Mouse (Mus musculus) liver, embryonic 11.5 days (tissue): ENCODE measurements at regions not wholly inside any gene's neighbourhood (a gene's known extent, or its start where the extent isn't known, plus 50 kb on each side); places are given as distances from the start of the nearest gene placed in this dataset.

Experiments used
- ATAC-seq: fragments of 200-750 bp; cut with Nextera tagmentation; replicated peaks from 2 replicates; pipeline ENCODE4 v1.8.0; 2017; ENCODE audit warnings: moderate number of reproducible peaks, mild to moderate bottlenecking, moderate TSS enrichment, moderate library complexity; ENCODE audit not compliant: low FRiP score
- DNase-seq: peaks from one replicate; pipeline ENCODE4 v3.0.0-alpha.2; 2017; ENCODE audit warnings: low spot score
- H3K27ac ChIP-seq: fragments of 300-500 bp; sonication (generic); 2 replicates; pipeline ENCODE4 v1.5.1; 2014; ENCODE audit warnings: mild to moderate bottlenecking, low read depth, low read length, control low read depth
- H3K27me3 ChIP-seq: fragments of 300-500 bp; sonication (generic); replicated peaks from 2 replicates; pipeline ENCODE4 v1.6.1; 2014; ENCODE audit warnings: low read length, mixed read lengths; ENCODE audit not compliant: control insufficient read depth, insufficient read depth
- H3K36me3 ChIP-seq: fragments of 300-500 bp; sonication (generic); 2 replicates; pipeline ENCODE4 v1.6.1; 2014; ENCODE audit warnings: mild to moderate bottlenecking, low read length, moderate library complexity, mixed read lengths; ENCODE audit not compliant: control insufficient read depth, insufficient read depth
- H3K4me1 ChIP-seq: fragments of 300-500 bp; sonication (generic); replicated peaks from 2 replicates; pipeline ENCODE4 v1.6.1; 2014; ENCODE audit warnings: low read length, mixed read lengths; ENCODE audit not compliant: control insufficient read depth, insufficient read depth
- H3K4me2 ChIP-seq: fragments of 300-500 bp; sonication (generic); 2 replicates; pipeline ENCODE4 v1.6.1; 2014; ENCODE audit warnings: mild to moderate bottlenecking, control low read depth, moderate library complexity
- H3K4me3 ChIP-seq: fragments of 300-500 bp; sonication (generic); 2 replicates; pipeline ENCODE4 v1.5.1; 2014; ENCODE audit warnings: low read depth, low read length, control low read depth
- H3K9ac ChIP-seq: fragments of 300-500 bp; sonication (generic); 2 replicates; pipeline ENCODE4 v1.6.1; 2014; ENCODE audit warnings: low read depth, low read length, control low read depth
- H3K9me3 ChIP-seq: fragments of 300-500 bp; sonication (generic); 2 replicates; pipeline ENCODE4 v1.6.1; 2016; ENCODE audit warnings: low read length, inconsistent platforms, mixed read lengths; ENCODE audit not compliant: control insufficient read depth
- WGBS: fragments of 180-500 bp; shearing (Covaris S2); extraction: QIAGEN DNeasy Blood & Tissue Kit; methylation state at CpG from one replicate; pipeline ENCODE4 v1.1.7; 2014; 5-methylcytosine and 5-hydroxymethylcytosine counted together

DNA sequence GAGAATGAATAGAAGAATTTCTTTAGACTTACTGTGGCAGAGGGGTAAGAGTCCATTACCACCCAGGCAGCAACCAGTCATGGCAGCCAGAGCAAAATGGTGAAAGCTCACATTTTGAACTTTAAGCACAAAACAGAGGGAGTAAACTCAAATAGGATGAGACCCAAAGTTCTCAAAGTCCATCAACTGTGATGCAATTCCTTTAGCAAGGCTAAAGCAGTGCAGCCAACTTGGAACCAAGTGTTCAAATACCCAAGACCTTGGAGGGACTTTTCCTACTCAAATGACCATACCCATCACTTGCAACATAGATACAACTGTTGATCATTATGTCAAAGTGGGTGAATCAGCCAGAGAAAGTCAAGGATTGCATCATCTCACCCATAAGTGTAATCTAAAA lies 380.1 kb downstream of the Hace1 start:
- H3K4me1 ChIP-seq: no peaks in the 10 kb centered on the region
- no peak overlapping the region for H3K9ac ChIP-seq
- no peaks in the 10 kb centered on the region for H3K9me3 ChIP-seq
- no peak overlapping the region for H3K27ac ChIP-seq
- DNase-seq: no peak
- no peaks in the 10 kb centered on the region for H3K27me3 ChIP-seq
- ATAC-seq: no peak
- no peak overlapping the region for H3K4me3 ChIP-seq
- H3K4me2 ChIP-seq: no peak overlapping the region
- H3K36me3 ChIP-seq: no peaks in the 10 kb centered on the region

DNA sequence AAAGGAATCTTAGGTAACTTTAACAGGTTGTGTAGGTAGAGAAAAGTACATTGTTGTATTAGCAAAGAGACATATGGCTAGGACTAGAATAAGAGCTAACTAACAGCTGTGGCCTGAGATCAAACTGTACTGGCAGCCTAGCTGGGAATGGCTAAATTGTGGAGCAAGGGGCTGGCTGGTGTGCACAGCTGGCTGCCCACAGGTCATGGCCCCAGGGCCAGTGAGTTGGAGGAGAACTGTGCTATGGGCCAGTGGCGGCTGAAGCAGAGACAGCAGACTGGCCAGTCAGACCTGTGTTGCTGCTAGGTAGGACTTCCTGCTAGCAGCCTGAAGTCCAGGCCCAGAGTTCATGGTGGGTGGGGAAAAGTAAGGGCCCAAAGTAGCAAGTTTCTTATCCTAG lies 394.6 kb downstream of the Hace1 start:
- H3K4me3 ChIP-seq: no peak overlapping the region
- no peaks in the 10 kb centered on the region for H3K36me3 ChIP-seq
- no peak overlapping the region for H3K4me2 ChIP-seq
- no peak overlapping the region for H3K9ac ChIP-seq
- no peak overlapping the region for H3K27ac ChIP-seq
- no peaks in the 10 kb centered on the region for H3K27me3 ChIP-seq
- ATAC-seq (no peak), DNase-seq (no peak)
- WGBS: 71% methylated on average over 1 of the region's 1 CpGs
- no peaks in the 10 kb centered on the region for H3K4me1 ChIP-seq
- H3K9me3 ChIP-seq: no peaks in the 10 kb centered on the region

DNA sequence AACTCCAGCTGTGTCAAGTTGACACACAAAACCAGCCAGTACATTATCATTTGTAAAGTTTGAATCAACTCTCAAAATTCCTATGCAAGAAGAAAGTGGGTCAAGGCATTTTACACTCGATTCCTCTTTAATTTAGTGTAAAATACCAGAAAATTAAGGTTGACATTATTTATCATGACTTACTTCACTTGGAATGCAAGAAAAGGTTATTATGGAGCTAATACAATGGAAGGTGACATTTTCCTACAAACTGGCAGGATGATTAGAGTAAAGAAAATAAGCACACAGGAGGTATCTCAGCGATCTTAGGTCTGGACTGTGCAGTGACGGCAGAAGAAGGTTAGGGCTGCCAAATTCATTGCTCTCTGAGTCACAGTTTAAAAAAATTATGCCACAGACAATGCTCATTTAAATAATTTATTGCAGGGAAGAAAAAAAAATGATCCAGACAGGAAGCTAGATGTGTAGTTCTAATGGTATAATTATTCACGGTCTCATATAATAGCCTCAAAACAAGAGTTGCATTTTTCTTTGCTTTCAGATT lies 405.2 kb downstream of the Hace1 start:
- no peak overlapping the region for H3K4me3 ChIP-seq
- H3K9ac ChIP-seq: no peak overlapping the region
- no peak for ATAC-seq
- no peaks in the 10 kb centered on the region for H3K4me1 ChIP-seq
- DNase-seq: no peak
- no peaks in the 10 kb centered on the region for H3K27me3 ChIP-seq
- no peak overlapping the region for H3K27ac ChIP-seq
- no peaks in the 10 kb centered on the region for H3K9me3 ChIP-seq
- no peak overlapping the region for H3K4me2 ChIP-seq
- 79% methylated on average over 4 of the region's 4 CpGs for WGBS
- H3K36me3 ChIP-seq: no peaks in the 10 kb centered on the region

DNA sequence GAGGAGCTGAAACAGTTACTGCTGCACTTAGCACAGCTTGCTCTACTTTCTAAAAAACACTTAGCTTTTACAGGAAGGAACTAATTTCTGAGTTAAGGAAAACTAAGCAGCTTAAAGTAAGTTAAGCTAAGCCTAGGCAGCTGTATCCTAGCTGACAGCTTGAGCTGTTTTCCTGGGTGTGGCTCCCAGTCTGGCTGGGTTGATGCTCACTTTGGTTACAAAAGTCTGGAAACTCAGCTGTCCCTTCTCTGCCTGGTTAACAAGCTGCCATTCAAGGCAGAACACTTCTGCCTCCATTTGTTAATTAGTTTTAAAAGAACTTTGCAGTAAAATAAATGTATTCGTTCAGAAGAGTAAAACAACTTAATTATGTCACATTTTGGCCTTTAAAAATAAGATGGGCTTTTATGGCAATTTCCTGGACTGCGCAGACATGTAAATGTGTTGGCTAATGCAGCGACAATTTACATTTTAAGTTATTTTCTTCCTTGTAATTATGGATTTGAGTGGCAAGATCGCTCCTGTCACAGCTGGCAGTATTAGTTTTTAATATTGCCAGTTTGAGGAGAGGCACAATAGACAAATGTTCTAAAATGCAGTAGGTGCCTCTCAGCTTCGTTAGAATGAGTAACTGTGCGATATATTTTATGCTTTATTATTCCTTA lies 406.2 kb downstream of the Hace1 start:
- no peak overlapping the region for H3K4me2 ChIP-seq
- no peak overlapping the region for H3K9ac ChIP-seq
- no peaks in the 10 kb centered on the region for H3K27me3 ChIP-seq
- H3K4me1 ChIP-seq: no peaks in the 10 kb centered on the region
- 80% methylated on average over 6 of the region's 6 CpGs for WGBS
- no peak overlapping the region for H3K4me3 ChIP-seq
- no peak overlapping the region for H3K27ac ChIP-seq
- ATAC-seq (no peak), DNase-seq (no peak)
- H3K36me3 ChIP-seq: no peaks in the 10 kb centered on the region
- H3K9me3 ChIP-seq: no peaks in the 10 kb centered on the region

DNA sequence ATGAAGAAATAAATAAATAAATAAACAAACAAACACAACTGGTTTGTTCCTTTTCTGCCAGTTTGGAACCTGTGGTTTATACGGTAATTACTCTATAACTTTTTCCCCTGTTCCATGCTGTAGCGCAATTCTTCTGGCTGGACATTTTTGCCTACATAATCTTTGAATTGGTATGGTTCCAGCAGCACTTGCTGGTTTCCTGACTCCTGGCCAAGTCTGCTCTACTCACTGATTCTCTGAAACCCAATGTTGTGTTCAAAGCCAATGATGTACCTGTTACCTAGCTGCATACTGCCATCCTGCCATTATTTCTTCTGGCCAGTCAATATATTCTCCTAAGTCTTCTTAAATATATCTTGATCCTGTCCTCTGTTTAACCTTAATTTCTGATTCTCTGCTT lies 408.7 kb downstream of the Hace1 start:
- DNase-seq (no peak), ATAC-seq (no peak)
- H3K4me2 ChIP-seq: no peak overlapping the region
- no peaks in the 10 kb centered on the region for H3K4me1 ChIP-seq
- H3K9me3 ChIP-seq: no peaks in the 10 kb centered on the region
- H3K36me3 ChIP-seq: no peaks in the 10 kb centered on the region
- no peak overlapping the region for H3K27ac ChIP-seq
- 93% methylated on average over 2 of the region's 2 CpGs for WGBS
- no peaks in the 10 kb centered on the region for H3K27me3 ChIP-seq
- H3K9ac ChIP-seq: no peak overlapping the region
- H3K4me3 ChIP-seq: no peak overlapping the region

DNA sequence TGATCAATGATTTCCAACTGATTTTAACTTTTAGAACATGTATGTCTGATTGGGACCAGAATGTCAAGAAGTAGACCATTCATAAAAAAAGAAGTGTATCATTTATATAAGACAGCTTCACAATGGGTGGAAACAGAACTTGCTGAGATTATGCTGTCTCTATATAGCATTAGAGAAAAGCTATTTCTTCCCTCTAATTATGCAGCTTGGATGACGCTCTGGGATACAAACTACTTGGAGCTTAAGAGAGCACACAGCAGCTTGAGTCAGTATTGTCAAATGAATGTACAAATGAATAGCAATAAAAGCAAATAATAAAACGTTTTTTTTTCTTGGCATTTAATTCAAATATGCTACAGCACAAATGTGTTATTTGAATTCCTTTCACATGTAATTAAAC lies 428.7 kb downstream of the Hace1 start:
- Histone ChIP-seq H3K27ac (no peak overlapping the region), H3K27me3 (no peaks in the 10 kb centered on the region), H3K36me3 (no peaks in the 10 kb centered on the region), H3K4me1 (no peaks in the 10 kb centered on the region), H3K9ac (no peak overlapping the region), H3K9me3 (no peaks in the 10 kb centered on the region), H3K4me3 (no peak overlapping the region), H3K4me2 (no peak overlapping the region)
- DNase-seq: no peak
- WGBS: 47% methylated on average over 2 of the region's 2 CpGs
- no peak for ATAC-seq

DNA sequence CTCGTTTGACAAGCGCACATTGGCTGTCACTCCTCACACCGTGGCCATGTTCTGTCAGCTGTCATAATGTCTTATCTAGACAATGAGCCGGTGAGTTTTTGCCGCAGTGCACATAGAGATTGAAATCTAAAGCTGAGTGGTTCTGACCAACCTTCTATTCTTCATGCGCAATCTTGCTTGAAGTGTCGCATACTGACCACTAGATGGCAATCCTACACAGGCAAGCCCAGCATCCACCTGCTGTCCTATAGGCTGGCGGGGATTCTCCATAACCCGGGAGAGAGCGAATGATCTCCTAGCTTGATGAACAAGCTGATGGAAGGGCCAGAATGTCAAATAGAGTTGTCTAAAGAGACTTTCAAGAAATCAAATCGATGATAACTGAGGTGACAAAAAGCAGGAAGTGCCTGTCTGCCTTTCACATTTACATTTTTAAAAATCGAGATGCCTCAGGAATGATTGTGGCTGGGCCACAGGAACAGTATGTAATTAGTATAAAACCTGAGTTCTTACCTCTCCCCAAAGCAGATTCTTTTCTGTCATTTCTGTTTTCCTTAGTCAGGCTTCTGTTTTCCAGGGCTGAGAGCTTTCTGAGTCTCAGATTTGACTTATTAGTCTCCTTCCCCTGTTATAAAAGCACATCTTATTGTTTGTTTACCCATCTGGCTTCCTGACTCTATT lies 434.4 kb downstream of the Hace1 start:
- Histone ChIP-seq H3K27ac (no peak overlapping the region), H3K36me3 (no peaks in the 10 kb centered on the region), H3K9me3 (no peaks in the 10 kb centered on the region), H3K4me2 (no peak overlapping the region), H3K4me3 (no peak overlapping the region), H3K9ac (no peak overlapping the region), H3K27me3 (no peaks in the 10 kb centered on the region), H3K4me1 (no peaks in the 10 kb centered on the region)
- WGBS: 23% methylated on average over 12 of the region's 12 CpGs
- DNase-seq: no peak
- no peak; the same call in 1 of the 2 replicates for ATAC-seq

DNA sequence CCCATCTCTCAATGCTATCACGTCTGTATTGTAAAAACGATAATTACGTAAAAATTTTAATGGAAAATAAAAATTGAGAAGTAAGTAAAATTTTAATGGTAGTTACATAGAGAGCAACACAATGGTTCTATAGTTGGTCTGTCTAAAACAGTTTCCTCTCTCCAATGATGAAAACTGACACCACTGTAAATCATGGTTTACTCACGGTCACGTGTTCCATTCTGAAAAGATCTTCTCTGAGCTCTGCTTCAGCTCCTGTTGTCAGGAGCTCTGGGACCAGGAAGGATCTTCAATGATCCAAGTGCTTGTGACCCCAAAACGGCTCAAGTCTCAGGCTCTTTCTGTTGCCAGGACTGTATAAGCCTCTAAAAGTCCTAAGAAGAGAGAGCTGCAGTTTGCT lies 435.0 kb downstream of the Hace1 start:
- no peaks in the 10 kb centered on the region for H3K36me3 ChIP-seq
- no peaks in the 10 kb centered on the region for H3K9me3 ChIP-seq
- DNase-seq (no peak), ATAC-seq (no peak)
- H3K27ac ChIP-seq: no peak overlapping the region
- no peak overlapping the region for H3K4me2 ChIP-seq
- 78% methylated on average over 6 of the region's 6 CpGs for WGBS
- no peak overlapping the region for H3K4me3 ChIP-seq
- no peaks in the 10 kb centered on the region for H3K4me1 ChIP-seq
- no peaks in the 10 kb centered on the region for H3K27me3 ChIP-seq
- H3K9ac ChIP-seq: no peak overlapping the region

DNA sequence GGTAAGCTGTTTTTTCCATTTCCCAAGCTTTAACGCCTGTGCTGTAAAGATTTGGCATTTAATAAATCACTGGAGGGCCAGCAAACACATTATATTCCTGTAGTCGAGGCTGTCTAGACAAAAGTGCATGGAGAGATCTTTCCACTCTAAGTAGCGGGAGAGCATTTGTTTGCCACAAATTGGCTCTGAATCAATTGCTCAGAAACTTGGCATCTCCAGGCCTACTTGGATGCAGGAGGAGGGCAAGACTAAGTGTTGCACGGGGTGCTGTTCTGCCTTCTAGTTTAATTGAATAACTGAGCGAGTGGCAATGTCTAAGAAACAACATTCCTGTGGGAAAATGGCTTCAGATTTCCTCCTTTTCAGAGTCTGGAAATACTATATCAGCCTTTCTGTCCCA lies 438.7 kb downstream of the Hace1 start:
- Histone ChIP-seq H3K36me3 (no peaks in the 10 kb centered on the region), H3K9me3 (no peaks in the 10 kb centered on the region), H3K9ac (no peak overlapping the region), H3K4me3 (no peak overlapping the region), H3K4me2 (no peak overlapping the region), H3K4me1 (no peaks in the 10 kb centered on the region), H3K27me3 (no peaks in the 10 kb centered on the region), H3K27ac (no peak overlapping the region)
- DNase-seq: no peak
- ATAC-seq: no peak
- WGBS: 68% methylated on average over 5 of the region's 5 CpGs
